Mouse (Mus musculus): ENCODE results near the gene Nfkbia. TPM values are rescaled to one million over a fixed set of nuclear protein-coding genes. Genes with fewer than 3 reads are reported as not detected.

Gene Nfkbia
- polyA plus RNA-seq, 1 experiment from 2014 or later: 73.1 TPM

DNA sequence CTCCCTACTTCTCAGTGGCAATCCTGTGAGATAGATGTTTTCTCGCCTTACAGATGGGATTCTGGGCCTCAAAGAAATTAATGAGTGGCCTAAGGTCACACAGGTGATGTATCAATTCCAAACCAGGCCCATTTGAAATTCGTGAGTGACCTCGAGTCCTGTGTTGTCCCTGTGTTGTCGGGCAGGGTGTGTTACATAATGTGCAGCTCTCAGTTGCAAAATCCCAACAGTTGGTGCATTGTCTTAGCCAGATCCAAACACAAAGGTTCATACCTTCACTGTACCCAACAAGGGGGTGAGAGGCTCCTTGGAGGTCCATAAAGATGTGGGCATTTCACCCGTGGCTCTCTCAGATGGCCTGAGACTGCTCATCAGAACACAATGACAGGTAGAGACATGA lies 52.0 kb downstream of the Nfkbia start:
- no peak for DNase-seq (ENCODE audit: low spot score)
- 76% methylated on average over 5 of the region's 5 CpGs for WGBS
- H3K27me3 ChIP-seq (ENCODE audit: insufficient read depth, low read length): no peaks in the 10 kb centered on the region

More for the DNA sequence above, 52.0 kb downstream of the Nfkbia start:
- H3K9ac ChIP-seq (ENCODE audit: low read depth, low read length): no peak overlapping the region
- no peak for ATAC-seq (replicated peaks; ENCODE audit: low FRiP score, low read depth)
- peaks cover 13% of the 10 kb centered on the region; the same call in 1 of the 2 replicates for H3K4me1 ChIP-seq (replicated peaks; ENCODE audit: insufficient read depth, low read length)
- H3K36me3 ChIP-seq (ENCODE audit: insufficient read depth, low read length): no peaks in the 10 kb centered on the region
- no peaks in the 10 kb centered on the region for H3K9me3 ChIP-seq (replicated peaks; ENCODE audit: low read length)
- no peak overlapping the region for H3K4me3 ChIP-seq (replicated peaks; ENCODE audit: low read depth, low read length)
- H3K4me2 ChIP-seq (ENCODE audit: low read length): no peak overlapping the region
- no peak overlapping the region for H3K27ac ChIP-seq
- TF ChIP-seq CTCF (IDR thresholded peaks at IDR 0.05; ENCODE audit: low read depth): no peak

Other genes starting within 250 kb of the Nfkbia start
- gene 1110008L16Rik, start 193.1 kb downstream of the Nfkbia start, polyA plus RNA-seq (2015; fragmentation: Nextera tagmentation; extraction: Ambion mirVana): 15.0 and 18.1 TPM in 2 replicates
- gene Ppp2r3c, start 189.6 kb downstream of the Nfkbia start, polyA plus RNA-seq (2015; fragmentation: Nextera tagmentation; extraction: Ambion mirVana): 12.9 TPM in 2 replicates
- 415 and 419 TPM in 2 replicates for gene Psma6, start 108.4 kb downstream of the Nfkbia start, polyA plus RNA-seq (2015; fragmentation: Nextera tagmentation; extraction: Ambion mirVana)
- gene Aldoart2, start 72.6 kb upstream of the Nfkbia start, polyA plus RNA-seq (2015; fragmentation: Nextera tagmentation; extraction: Ambion mirVana): not detected in 2 replicates
- 0.08 and 0.09 TPM in 2 replicates for gene Insm2, start 106.8 kb upstream of the Nfkbia start, polyA plus RNA-seq (2015; fragmentation: Nextera tagmentation; extraction: Ambion mirVana)

Data from kidney, postnatal 0 days (tissue).